Mouse (Mus musculus): ENCODE measurements around the gene Kmt2b. TPM values are rescaled to one million over a fixed set of nuclear protein-coding genes. Genes with fewer than 3 reads are reported as not detected.

The Kmt2b gene
- polyA plus RNA-seq, 1 experiment from 2014 or later = 8.8 TPM

- H3K36me3 ChIP-seq = peaks cover 45% of the 10 kb centered on the region
- H3K4me2 ChIP-seq = peak within 1 kb of the TSS; percentile 79
- H3K27me3 ChIP-seq (replicated peaks) = peaks cover 5% of the 10 kb centered on the region; the same call in 1 of the 2 replicates
- ATAC-seq (ENCODE audit: low FRiP score) = peak; percentile 96
- peak within 1 kb of the TSS; percentile 98 for H3K27ac ChIP-seq (replicated peaks)
- H3K9me3 ChIP-seq (replicated peaks) = no peaks in the 10 kb centered on the region
- H3K4me1 ChIP-seq = peaks cover 20% of the 10 kb centered on the region
- H3K9ac ChIP-seq (replicated peaks) = peak within 1 kb of the TSS; percentile 64
- 1% methylated on average over 44 of the region's 44 CpGs for WGBS
- peak within 1 kb of the TSS; percentile 76 for H3K4me3 ChIP-seq (replicated peaks)
These were observed 36.2 kb downstream of the Kmt2b start, which contains the start of the genes Hspb6 and Proser3 for GRCm38 (mm10) chr7:30552102-30553020. Hspb6 (plus strand) TSS chr7:30552178. Proser3 (minus strand) TSS chr7:30552299.

DNA sequence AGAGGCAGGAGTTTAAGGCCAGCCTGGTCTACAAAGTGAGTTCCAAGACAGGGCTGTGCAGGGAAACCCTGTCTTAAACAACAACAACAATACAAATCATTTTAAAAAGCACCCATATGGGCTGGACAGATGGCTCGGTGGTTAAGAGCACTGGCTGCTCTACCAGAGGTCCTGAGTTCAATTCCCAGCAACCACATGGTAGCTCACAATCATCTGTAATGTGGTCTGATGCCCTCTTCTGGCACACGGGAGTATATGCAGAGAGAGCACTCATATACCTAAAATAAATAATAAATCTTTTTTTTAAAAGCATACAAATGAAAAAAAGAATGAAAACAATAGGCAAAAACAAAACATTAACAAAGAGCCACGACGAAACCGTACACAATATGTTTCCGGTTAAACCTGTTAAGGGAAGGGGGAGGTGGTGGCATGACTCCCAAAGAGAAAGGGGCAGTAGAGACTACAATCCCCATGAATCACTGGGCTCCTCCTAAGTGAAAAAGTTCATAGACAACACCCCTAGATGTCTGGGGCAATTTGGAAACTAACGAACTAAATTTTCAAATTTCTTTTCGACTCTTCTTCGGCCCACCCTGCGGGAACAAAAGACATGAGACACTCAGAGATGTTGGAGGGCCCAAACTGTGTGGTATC is 37.0 kb downstream of the Kmt2b start:
- Histone ChIP-seq H3K36me3 (peaks cover 41% of the 10 kb centered on the region), H3K27ac (replicated peaks) (peak overlapping the region; percentile 98), H3K9me3 (replicated peaks) (no peaks in the 10 kb centered on the region), H3K4me1 (peaks cover 20% of the 10 kb centered on the region), H3K9ac (replicated peaks) (peak overlapping the region; percentile 64), H3K4me2 (peak overlapping the region; percentile 79), H3K27me3 (replicated peaks) (peaks cover 5% of the 10 kb centered on the region; the same call in 1 of the 2 replicates), H3K4me3 (replicated peaks) (peak overlapping the region; percentile 76)
- peak; percentile 75 for ATAC-seq (ENCODE audit: low FRiP score)
- WGBS = 3% methylated on average over 10 of the region's 10 CpGs

DNA sequence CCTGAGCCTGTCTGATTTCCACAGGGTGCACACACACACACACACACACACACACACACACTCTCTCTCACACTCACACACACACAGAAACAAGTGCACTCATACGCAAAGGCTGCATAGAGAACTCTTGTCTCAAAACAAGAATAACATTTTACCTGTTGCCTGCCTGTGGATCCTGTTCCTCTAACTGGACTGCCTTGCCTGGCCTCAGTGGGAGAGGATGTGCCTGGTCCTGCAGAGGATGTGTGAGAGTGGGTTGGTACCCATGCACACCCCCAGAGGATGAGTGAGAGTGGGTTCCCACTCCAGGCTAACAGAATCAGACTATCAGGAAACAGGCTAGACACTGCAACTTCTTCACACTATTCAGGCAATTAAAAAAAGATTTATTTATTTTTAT is 37.9 kb downstream of the Kmt2b start:
- Histone ChIP-seq H3K4me1 (peaks cover 20% of the 10 kb centered on the region), H3K27ac (replicated peaks) (no peak overlapping the region), H3K9me3 (replicated peaks) (no peaks in the 10 kb centered on the region), H3K4me3 (replicated peaks) (no peak overlapping the region), H3K27me3 (replicated peaks) (peaks cover 5% of the 10 kb centered on the region; the same call in 1 of the 2 replicates), H3K9ac (replicated peaks) (no peak overlapping the region), H3K4me2 (no peak overlapping the region), H3K36me3 (peaks cover 38% of the 10 kb centered on the region)
- no peak for ATAC-seq (ENCODE audit: low FRiP score)
- 93% methylated on average over 1 of the region's 1 CpGs for WGBS

DNA sequence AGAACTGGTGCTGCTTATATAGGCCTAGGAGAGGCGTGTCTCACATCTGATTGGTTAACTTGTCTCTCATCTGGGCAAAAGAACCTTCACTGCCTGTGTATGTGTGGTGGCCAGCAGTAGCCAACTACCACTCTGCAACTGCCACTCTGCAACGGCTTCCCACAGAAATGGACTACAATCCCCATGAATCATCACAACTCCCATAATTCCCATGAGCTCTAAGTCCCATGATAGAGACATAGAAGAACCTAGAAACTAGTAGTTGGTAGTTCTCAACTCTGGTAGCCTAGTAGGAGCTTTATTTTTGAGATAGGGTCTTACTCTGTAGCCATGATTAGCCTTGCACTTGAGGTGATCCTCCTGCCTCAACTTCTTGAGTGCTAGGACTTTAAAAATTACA is 38.6 kb downstream of the Kmt2b start:
- no peak overlapping the region for H3K4me3 ChIP-seq (replicated peaks)
- H3K4me1 ChIP-seq = peaks cover 20% of the 10 kb centered on the region
- peaks cover 31% of the 10 kb centered on the region for H3K36me3 ChIP-seq
- no peaks in the 10 kb centered on the region for H3K9me3 ChIP-seq (replicated peaks)
- no peak overlapping the region for H3K4me2 ChIP-seq
- peaks cover 5% of the 10 kb centered on the region; the same call in 1 of the 2 replicates for H3K27me3 ChIP-seq (replicated peaks)
- WGBS = 76% methylated on average over 2 of the region's 2 CpGs
- H3K27ac ChIP-seq (replicated peaks) = no peak overlapping the region
- ATAC-seq (ENCODE audit: low FRiP score) = no peak
- no peak overlapping the region for H3K9ac ChIP-seq (replicated peaks)

DNA sequence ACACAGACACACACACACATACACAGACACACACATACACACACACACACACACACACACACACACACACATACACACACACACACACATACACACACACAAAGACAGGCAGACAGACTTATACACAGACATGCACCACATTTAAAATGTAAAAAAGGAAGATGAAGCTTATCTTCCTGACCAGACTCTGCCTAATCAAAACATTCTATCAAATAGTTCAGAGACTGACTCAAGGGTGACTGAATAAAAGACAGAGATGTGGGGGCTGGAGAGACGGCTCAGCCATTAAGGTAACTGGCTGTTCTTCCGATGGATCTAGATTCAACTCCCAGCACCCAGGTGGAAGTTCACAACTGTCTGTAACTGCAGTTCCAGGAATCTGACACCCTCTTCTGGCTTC is 44.2 kb downstream of the Kmt2b start:
- no peak overlapping the region for H3K9ac ChIP-seq (replicated peaks)
- H3K9me3 ChIP-seq (replicated peaks) = no peaks in the 10 kb centered on the region
- WGBS = 94% methylated on average over 2 of the region's 2 CpGs
- no peak overlapping the region for H3K4me3 ChIP-seq (replicated peaks)
- no peak for ATAC-seq (ENCODE audit: low FRiP score)
- no peak overlapping the region for H3K27ac ChIP-seq (replicated peaks)
- H3K4me1 ChIP-seq = no peaks in the 10 kb centered on the region
- H3K4me2 ChIP-seq = no peak overlapping the region
- peaks cover 37% of the 10 kb centered on the region for H3K36me3 ChIP-seq
- H3K27me3 ChIP-seq (replicated peaks) = no peaks in the 10 kb centered on the region

DNA sequence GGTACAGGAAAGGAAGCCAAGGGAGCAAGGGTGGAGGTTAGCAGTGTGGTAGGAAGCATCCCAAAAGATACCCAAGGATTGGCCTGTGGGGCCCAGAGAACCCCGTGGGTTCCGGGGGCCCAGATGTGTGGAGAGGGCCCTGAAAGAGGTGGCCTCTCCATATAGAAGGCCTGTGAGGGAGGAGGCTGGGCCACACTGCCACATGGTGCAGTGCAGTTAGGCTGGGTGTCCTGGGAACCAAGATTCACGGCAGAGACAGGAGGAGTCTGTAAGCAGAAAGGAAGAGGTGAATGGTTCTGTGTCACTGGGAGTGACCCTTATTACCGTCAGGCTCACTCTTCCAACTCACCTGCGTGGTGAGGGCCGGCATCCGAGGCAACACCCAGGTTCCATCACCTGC is 48.0 kb downstream of the Kmt2b start:
- 94% methylated on average over 7 of the region's 7 CpGs for WGBS
- Histone ChIP-seq H3K9me3 (replicated peaks) (no peaks in the 10 kb centered on the region), H3K4me1 (peaks cover 6% of the 10 kb centered on the region), H3K36me3 (peaks cover 14% of the 10 kb centered on the region), H3K4me3 (replicated peaks) (no peak overlapping the region), H3K9ac (replicated peaks) (no peak overlapping the region), H3K4me2 (no peak overlapping the region), H3K27ac (replicated peaks) (no peak overlapping the region), H3K27me3 (replicated peaks) (no peaks in the 10 kb centered on the region)
- no peak for ATAC-seq (ENCODE audit: low FRiP score)

DNA sequence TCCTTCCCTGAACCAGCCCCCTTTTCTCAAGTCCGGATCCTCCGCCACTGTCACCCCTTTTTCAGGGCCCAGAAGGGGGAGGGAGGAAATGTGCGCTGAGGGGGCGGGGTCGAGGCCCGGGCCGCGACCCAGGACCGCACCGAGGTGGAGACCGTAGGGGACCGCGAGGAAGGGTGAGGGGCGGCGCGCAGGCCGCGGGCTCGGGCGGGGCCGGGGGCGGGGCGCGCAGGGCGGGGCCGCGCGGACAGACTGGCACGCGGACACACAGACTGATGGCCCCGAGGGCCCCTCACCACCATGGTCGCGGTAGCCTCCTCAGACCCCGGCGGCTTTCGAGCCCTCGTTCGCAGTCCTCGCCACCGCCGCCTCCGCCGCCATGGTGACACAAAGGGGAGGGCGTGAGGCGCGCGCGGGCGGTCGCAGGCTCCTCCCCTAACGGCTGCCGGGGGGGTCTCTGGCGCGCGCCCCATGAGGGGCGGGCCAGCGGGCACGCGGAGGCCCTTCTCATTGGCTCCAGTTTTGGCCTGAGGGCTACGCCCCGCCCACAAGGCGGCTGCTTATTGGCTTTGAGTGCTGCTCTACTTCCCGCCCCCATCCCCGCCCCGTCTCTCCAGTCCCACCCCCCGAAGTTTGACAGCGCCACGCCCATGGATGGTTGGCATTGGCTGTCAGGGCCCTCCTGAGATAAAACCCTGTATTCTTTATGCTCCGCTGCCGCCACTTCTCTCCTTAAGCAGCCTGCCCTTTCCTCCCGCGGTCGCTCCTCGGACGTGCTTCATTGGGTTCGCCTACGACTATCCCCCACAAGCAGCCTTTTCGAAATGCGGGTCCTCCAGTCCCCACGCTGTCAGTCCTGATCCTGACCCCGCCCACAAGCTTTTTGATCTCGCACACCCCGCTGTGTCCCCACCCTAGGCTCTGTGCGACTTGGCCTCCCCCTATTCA is 53.6 kb downstream of the Kmt2b start, which contains the start of gene Arhgap33:
Gene Arhgap33, minus strand, starts transcription at position 428 of the 945 bp plus-strand sequence.
- Histone ChIP-seq H3K4me3 (replicated peaks) (peak within 1 kb of the TSS; percentile 72), H3K4me2 (peak within 1 kb of the TSS; percentile 86), H3K27ac (replicated peaks) (peak within 1 kb of the TSS; percentile 95), H3K9me3 (replicated peaks) (no peaks in the 10 kb centered on the region), H3K4me1 (peaks cover 46% of the 10 kb centered on the region), H3K9ac (replicated peaks) (peak within 1 kb of the TSS; percentile 89), H3K36me3 (peaks cover 31% of the 10 kb centered on the region), H3K27me3 (replicated peaks) (no peaks in the 10 kb centered on the region)
- ATAC-seq (ENCODE audit: low FRiP score) = peak; percentile 94
- under 1% methylated on average over 73 of the region's 84 CpGs for WGBS

DNA sequence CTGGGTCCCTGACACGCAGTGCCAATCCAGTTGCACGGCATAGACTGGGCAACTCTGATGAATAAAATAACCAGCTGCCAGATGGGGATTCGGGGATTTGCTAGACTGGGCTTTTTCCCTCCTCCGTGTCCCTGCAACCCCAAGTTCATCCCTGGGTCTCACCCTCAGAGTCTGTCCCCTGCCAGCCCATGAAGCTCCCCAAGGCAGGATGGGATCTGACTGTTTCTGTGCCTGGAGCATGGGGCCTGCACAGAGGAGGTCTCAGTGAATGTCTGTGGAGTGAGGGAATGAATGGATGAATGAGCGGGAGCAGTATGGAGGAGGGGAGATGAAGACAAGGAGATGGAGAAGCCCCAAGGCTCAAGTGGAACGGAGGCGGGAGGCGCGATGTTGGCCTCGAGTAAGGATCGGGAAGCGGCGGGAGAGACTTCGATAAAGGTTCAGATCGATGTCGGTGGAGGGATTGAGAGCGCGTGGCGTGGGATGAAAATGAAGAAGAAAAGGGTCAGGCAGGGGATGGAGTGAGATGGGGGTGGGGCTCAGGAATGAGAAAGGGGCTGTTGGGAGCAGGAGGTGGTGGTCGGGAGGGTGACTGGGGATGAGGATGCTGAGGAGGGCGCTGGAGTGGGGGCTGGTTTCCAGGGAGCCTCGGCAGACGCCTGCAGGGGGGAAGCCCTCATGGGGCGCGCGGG is 54.4 kb downstream of the Kmt2b start:
- Histone ChIP-seq H3K4me3 (replicated peaks) (peak overlapping the region; percentile 72), H3K27me3 (replicated peaks) (no peaks in the 10 kb centered on the region), H3K36me3 (peaks cover 38% of the 10 kb centered on the region), H3K9me3 (replicated peaks) (no peaks in the 10 kb centered on the region), H3K27ac (replicated peaks) (peak overlapping the region; percentile 95), H3K4me1 (peaks cover 46% of the 10 kb centered on the region), H3K4me2 (peak overlapping the region; percentile 86), H3K9ac (replicated peaks) (peak overlapping the region; percentile 89)
- WGBS = 2% methylated on average over 25 of the region's 26 CpGs
- ATAC-seq (ENCODE audit: low FRiP score) = peak; percentile 57

DNA sequence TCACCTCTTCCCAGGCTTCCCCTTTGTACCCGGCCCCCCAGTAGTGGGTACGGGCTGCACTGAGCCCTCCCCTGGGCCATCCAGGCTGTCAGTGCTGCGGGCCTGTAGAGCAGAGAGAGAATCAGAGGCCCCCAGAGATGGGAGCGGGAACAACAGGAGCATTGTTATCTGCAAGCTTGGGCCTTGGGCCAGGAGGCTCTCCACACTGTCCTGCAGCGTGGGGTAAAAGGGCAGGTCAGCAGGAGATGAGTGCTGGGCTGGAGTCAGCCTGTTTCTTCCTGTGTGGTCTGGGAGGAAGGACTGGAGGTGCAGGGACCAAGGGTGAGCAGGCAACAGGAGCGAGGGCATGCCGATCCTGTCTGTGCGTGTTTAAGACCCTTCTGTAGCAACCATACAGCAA is 55.6 kb downstream of the Kmt2b start:
- WGBS = 6% methylated on average over 8 of the region's 8 CpGs
- ATAC-seq (ENCODE audit: low FRiP score) = no peak
- Histone ChIP-seq H3K4me1 (peaks cover 46% of the 10 kb centered on the region), H3K36me3 (peaks cover 49% of the 10 kb centered on the region), H3K9ac (replicated peaks) (peak overlapping the region; percentile 89), H3K27me3 (replicated peaks) (no peaks in the 10 kb centered on the region), H3K27ac (replicated peaks) (peak overlapping the region; percentile 95; the same call in 1 of the 2 replicates), H3K9me3 (replicated peaks) (no peaks in the 10 kb centered on the region), H3K4me2 (peak overlapping the region; percentile 86), H3K4me3 (replicated peaks) (peak overlapping the region; percentile 72)

GRCm38 (mm10) chr7:30531291-30531815 is 57.2 kb downstream of the Kmt2b start:
- no peaks in the 10 kb centered on the region for H3K27me3 ChIP-seq (replicated peaks)
- no peak overlapping the region for H3K27ac ChIP-seq (replicated peaks)
- peaks cover 64% of the 10 kb centered on the region for H3K36me3 ChIP-seq
- H3K4me3 ChIP-seq (replicated peaks) = no peak overlapping the region
- WGBS = 84% methylated on average over 9 of the region's 9 CpGs
- H3K9ac ChIP-seq (replicated peaks) = peak overlapping the region; percentile 28; the same call in 1 of the 2 replicates
- H3K9me3 ChIP-seq (replicated peaks) = no peaks in the 10 kb centered on the region
- H3K4me2 ChIP-seq = peak overlapping the region; percentile 86; the same call in 1 of the 2 replicates
- peaks cover 50% of the 10 kb centered on the region for H3K4me1 ChIP-seq
- no peak for ATAC-seq (ENCODE audit: low FRiP score)
